Mouse (Mus musculus): Measurements from ENCODE around the gene Gm15517.
"Not testable (repeated sequence)": the region's sequence is repeated elsewhere in the genome, so short reads cannot be mapped to it uniquely, and the experiment has no call there.

The Gm15517 gene

DNA sequence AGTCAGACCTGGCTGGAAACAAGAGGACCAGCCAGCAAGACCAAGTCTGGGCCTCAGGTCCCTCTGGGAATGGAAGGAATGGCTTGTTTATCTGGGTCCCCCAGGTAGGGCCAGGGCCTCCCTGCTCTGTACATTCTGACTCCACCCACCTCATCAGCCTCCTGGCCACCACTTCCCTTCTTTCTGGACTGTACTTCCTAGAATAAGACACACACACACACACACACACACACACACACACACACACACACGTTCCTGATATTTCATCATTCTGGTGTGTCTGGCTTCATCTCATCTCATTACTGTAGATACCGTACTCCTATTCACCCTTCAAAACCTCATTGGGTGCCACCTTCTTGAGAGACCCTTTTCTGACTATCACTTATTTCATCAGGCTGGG lies 8.2 kb downstream of the Gm15517 start:
- no peak for DNase-seq (ENCODE audit: low spot score in 2 of 2)

GRCm38 (mm10) chr7:44271309-44271708 lies 10.1 kb downstream of the Gm15517 start:
- no peak for DNase-seq (ENCODE audit: low spot score in 2 of 2)

DNA sequence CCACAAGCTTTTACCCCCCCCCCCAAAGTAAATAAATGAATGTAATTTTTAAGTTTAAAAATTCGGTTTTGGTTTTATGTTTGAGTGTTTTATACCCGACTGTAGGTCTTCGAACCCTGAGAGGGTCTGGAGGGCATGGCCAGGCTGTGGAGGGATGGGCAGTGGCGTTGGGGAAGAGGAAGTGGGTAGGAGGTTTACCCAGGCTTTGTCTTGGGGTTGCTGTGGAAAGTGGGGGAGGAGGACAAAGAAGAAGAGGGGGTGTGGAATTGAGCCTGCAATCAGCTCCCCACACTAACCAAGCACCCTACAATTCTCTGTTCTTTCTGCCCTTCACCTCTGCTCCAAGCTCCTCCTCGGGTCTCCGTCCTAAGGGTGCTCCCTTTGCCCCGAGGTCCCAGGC lies 11.3 kb downstream of the Gm15517 start:
- DNase-seq (ENCODE audit: low spot score in 2 of 2): no peak

DNA sequence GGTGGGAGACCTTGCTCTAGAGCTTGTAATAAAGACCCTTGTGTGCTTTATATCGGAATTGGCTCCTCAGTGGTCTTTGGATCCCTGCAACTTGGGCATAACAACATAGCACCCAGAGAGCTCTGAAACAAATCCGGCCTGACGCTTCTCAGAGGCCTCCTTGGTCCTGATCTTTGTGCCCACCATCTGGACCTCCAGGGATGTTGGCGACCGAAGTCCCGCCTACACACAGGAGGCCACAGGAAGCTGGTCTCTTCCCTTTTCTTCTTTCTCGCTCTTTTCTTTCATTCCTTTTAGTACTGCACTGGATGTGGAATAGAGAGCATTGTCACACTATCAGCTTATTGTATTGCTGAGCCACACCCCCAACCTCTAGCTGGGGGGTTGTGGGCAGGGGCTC lies 12.2 kb downstream of the Gm15517 start:
- DNase-seq (ENCODE audit: low spot score in 2 of 2): no peak

GRCm38 (mm10) chr7:44274096-44274495 lies 12.8 kb downstream of the Gm15517 start:
- DNase-seq (ENCODE audit: low spot score in 2 of 2): no peak

GRCm38 (mm10) chr7:44275546-44275945 lies 14.3 kb downstream of the Gm15517 start:
- no peak for DNase-seq (ENCODE audit: low spot score in 2 of 2)

GRCm38 (mm10) chr7:44276461-44277249 lies 15.4 kb downstream of the Gm15517 start:
- DNase-seq (ENCODE audit: low spot score in 2 of 2): no peak

DNA sequence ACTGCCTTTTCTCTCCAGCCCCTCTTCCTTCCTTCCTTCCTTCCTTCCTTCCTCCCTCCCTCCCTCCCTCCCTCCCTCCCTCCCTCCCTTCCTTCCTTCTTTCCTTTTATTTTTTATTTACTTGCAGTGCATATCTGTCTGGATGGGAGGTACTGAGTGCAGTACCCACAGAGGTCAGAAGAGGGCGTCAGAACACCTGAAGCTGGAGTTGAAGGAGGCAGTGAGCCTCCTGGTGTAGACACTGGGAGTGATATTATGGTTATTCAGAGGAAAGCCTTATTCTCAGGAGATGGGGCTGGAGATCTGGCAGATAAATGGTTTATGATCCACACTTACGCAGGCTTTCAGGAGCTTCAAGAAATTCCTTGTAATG lies 16.0 kb downstream of the Gm15517 start:
- no peak for DNase-seq (ENCODE audit: low spot score in 2 of 2)

GRCm38 (mm10) chr7:44280959-44281358 lies 19.7 kb downstream of the Gm15517 start:
- DNase-seq (ENCODE audit: low spot score in 2 of 2): no peak

DNA sequence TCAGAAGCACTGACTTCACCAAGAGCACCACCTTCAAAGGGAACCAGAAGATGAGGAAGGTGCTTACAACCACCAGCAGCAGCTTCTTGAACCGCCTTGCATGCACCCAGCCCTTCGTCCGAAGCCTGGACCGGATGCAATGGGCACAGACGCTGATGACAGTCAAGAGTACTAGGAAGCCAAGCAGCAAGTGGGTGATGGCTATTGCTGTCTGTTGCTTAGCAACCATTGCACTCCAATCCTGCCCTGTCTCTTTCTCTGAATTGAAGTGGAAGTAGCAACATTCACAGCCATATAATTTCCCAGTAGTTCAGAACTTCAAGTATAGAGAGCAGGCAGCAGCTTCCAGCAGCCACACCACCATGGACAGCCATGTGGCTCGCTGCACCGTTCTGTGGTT lies 20.3 kb downstream of the Gm15517 start:
- no peak for DNase-seq (ENCODE audit: low spot score in 2 of 2)

- no peak for DNase-seq (ENCODE audit: low spot score in 2 of 2)
Observed at GRCm38 (mm10) chr7:44287760-44288159, 26.5 kb downstream of the Gm15517 start.

- DNase-seq (ENCODE audit: low spot score in 2 of 2): no peak
Observed at GRCm38 (mm10) chr7:44290986-44291385, 29.7 kb downstream of the Gm15517 start.

GRCm38 (mm10) chr7:44291418-44291817 lies 30.2 kb downstream of the Gm15517 start:
- no peak for DNase-seq (ENCODE audit: low spot score in 2 of 2)

DNA sequence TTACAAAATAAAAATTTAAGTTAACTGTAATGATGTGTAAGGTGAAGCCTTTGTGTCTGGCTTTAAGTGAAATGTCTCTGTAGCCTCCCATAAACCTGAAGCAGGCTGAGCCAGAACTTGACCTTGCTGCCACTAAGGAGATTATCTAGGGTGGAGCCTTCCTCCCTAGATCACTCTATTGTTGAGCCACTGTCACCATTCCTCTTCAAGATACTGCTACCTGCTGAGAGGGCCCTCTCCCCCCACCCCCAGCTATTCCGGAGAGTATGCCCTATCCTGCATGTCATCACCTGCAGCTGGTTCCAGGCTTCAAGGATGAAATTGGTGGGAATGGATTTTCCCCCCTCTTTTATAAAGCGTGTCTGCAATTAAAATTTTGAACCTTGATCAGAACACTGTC lies 36.3 kb downstream of the Gm15517 start:
- not testable (repeated sequence) for DNase-seq (ENCODE audit: low spot score in 2 of 2)

DNA sequence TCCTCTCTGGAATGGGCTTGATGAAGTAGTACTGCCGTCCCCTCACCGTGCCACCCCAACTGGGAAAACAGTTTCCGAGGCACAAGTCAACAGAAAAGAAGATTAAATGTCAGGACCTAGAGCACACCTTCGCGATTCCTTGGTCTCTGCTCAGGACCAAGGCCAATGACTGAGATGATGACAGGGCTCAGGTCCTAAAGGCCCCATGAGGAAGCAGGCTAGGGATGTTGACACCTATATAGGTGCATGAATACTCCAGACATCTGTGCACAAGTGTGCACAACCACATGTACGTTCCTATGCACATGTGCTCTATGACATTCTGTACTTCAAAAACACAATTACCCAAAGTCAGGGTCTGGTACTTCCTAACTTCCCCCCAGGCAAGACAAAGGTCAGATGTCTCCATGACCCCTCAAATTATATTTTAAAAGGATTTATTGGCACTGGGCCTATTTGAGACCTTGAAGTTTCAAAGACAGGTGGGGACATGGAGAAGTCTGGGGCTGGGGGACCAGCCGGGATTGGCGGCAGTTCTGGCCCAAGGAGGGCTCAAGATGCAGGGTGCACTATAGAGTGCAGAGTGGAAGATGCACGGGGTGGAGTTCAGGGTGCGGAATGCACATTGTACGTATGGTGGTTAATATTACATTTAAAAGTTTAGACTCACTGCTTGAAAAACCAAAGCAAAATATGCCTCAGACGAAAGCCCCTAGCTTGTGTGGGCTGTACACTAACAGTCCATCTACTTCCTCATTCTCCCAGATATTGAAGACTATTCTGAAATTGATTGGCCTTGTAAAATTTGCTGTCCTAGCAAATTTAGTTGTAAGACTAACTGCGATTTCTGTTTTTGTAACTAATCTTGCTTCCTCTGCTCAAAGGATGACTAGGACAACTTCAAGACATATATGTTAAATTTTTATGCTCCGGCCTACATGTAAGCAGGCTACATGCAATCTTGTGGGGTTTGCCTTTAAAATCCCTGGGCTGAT lies 42.4 kb downstream of the Gm15517 start:
- no peak for DNase-seq (ENCODE audit: low spot score in 2 of 2)

DNA sequence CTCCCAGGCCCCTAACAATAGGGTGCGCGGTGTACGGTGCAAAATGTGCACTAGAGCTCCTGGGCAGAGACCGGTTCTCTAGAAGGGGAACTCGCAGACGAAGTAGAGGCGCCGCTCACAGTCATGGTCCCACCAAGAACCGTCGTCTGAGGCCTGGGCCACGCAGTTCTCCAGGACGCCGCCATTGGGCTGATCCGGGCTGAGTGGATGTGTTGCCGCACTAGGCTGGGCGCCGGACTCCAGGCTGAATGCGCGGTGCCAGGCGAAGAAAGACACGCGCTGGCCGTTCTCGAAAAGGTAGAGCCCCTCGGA lies 43.2 kb downstream of the Gm15517 start:
- DNase-seq (ENCODE audit: low spot score in 2 of 2): no peak

GRCm38 (mm10) chr7:44304775-44305641 lies 43.8 kb downstream of the Gm15517 start:
- DNase-seq (ENCODE audit: low spot score in 2 of 2): peak; percentile 91 to 98

GRCm38 (mm10) chr7:44305686-44306085 lies 44.4 kb downstream of the Gm15517 start:
- DNase-seq (ENCODE audit: low spot score in 2 of 2): no peak

DNA sequence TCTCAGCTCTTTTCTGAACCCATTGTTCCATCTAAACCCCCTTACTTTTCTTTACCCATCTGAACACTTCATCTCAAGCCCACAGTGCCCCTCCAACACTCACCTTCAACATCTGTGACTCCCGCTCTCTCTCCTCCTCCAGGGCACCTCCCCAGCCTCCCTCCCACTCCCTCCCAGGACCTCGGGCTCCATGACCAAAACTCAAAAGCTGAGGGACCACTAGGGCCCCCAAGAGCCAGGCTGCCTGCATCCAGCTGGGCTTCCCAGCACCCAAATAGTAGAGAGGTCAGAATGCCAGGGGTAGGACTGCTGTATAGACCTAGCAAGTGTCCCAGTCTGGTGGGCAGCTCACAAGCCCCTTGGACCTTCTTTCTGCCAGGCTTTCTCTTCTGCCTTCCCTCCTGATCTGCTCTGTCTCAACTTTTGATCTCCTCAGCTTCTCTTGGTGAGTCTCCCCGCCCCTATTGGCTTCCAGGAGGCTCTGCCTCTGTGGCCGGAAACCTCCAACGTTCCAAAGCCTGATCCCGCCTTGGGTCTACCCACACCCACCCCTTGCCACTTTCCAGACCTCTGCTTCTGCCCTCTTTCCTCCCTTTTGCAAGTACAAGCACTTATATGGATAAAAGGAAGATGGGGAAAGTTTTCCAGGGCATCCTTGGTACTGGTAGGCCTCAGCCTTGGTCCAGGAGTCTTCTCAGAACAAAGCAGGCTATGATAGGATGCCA lies 45.4 kb downstream of the Gm15517 start, which contains the start of gene Clec11a:
Clec11a (minus strand) TSS at position 387 of the 725 bp plus-strand sequence.
- DNase-seq (ENCODE audit: low spot score in 2 of 2): peak in 1 of 2 experiments; percentile 28

- DNase-seq (ENCODE audit: low spot score in 2 of 2): no peak
Observed at GRCm38 (mm10) chr7:44307261-44308020, 46.2 kb downstream of the Gm15517 start.
